8 mouse cellular contexts compared by ENCODE assay signal in the genomic region with DNA sequence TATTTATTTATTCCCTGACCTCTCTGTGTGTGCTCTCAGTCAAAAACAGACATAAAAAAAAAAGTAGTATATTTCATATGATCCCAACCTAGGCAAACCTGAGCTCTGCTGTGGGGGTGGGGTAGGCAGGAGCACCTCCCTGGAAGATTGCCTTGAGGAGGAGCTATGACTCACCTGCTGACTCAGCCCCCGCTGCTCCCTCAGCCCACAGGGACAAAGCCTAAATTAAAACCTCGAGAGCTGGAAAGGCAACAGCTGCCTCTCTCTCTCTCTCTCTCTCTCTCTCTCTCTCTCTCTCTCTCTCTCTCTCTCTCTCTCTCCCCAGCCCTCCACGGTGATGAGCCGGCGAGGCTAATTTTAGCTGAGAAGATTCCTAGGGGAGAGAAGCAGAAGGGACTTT. TPM values are rescaled to one million over a fixed set of nuclear protein-coding genes. Genes with fewer than 3 reads are reported as not detected.
DNase-seq lines count a peak whose midpoint lies in the region; ATAC-seq and TF ChIP-seq lines count a peak whose summit lies in the region.

No protein-coding gene starts in this region.

- peak; percentile 51 to 62 for DNase-seq in lung, adult 18-20 months
- DNase-seq in lung, postnatal 4 days = no peak
- peak; percentile 77 to 87 for DNase-seq in cerebellum, adult 2 months
- peak; percentile 64 to 70 for DNase-seq in heart, adult 9 months (ENCODE audit: low spot score in 2 of 2)
- peak; percentile 83 to 86 for DNase-seq in left cerebral cortex, postnatal 36 days (ENCODE audit: low spot score in 2 of 2)
- DNase-seq in retina, postnatal 1 day = no peak
- no peak for DNase-seq in embryo, embryonic 9.5 days (ENCODE audit: extremely low spot score)

- 3% methylated on average over 5 of the region's 5 CpGs for WGBS in cerebellum, adult 2 months
- WGBS in intestine, postnatal 0 days = 22% methylated on average over 5 of the region's 5 CpGs

- no peak overlapping the region for H3K9ac ChIP-seq in intestine, postnatal 0 days (ENCODE audit: low read depth, low read length)

- H3K27ac ChIP-seq in cerebellum, adult 2 months (ENCODE audit: insufficient read depth, low read length) = peak overlapping the region; percentile 53
- no peak overlapping the region for H3K27ac ChIP-seq in intestine, postnatal 0 days (ENCODE audit: low read depth, low read length)

- no peaks in the 10 kb centered on the region for H3K36me3 ChIP-seq in intestine, postnatal 0 days (ENCODE audit: control insufficient read depth, insufficient read depth)

- H3K4me2 ChIP-seq in intestine, postnatal 0 days (replicated peaks; ENCODE audit: low read depth) = no peak overlapping the region

- TF ChIP-seq CTCF in cerebellum, adult 2 months (IDR thresholded peaks at IDR 0.05; ENCODE audit: borderline replicate concordance, insufficient read depth, low read depth, low read length) = no peak
- no peak for TF ChIP-seq CTCF in intestine, postnatal 0 days (IDR thresholded peaks at IDR 0.05; ENCODE audit: low read depth)

- no peaks in the 10 kb centered on the region for H3K9me3 ChIP-seq in intestine, postnatal 0 days (ENCODE audit: control insufficient read depth)

- no peak for TF ChIP-seq POLR2A in cerebellum, adult 2 months (IDR thresholded peaks at IDR 0.05; ENCODE audit: borderline replicate concordance, insufficient read depth, low read length)

- no peak overlapping the region for H3K4me3 ChIP-seq in cerebellum, adult 2 months (replicated peaks; ENCODE audit: insufficient read depth, low read depth, low read length)
- H3K4me3 ChIP-seq in intestine, postnatal 0 days (ENCODE audit: low read depth, low read length) = no peak overlapping the region

- ATAC-seq in intestine, postnatal 0 days = no peak

- intact Hi-C loops in left cerebral cortex, postnatal 36 days (cut with DNase I) = loop anchor here (1.0 to 2.0 kb wide), 2 partner anchors 27 to 49 kb away; a partner anchor contains a TSS

- peaks cover 51% of the 10 kb centered on the region for H3K4me1 ChIP-seq in cerebellum, adult 2 months (ENCODE audit: control insufficient read depth, insufficient read depth, low read length)
- H3K4me1 ChIP-seq in intestine, postnatal 0 days (replicated peaks; ENCODE audit: control insufficient read depth, insufficient read depth, low read length) = no peaks in the 10 kb centered on the region

- H3K27me3 ChIP-seq in cerebellum, adult 2 months (ENCODE audit: control insufficient read depth, insufficient read depth, low read length) = no peaks in the 10 kb centered on the region
- H3K27me3 ChIP-seq in intestine, postnatal 0 days (replicated peaks; ENCODE audit: control insufficient read depth, insufficient read depth, low read length) = no peaks in the 10 kb centered on the region

RNA-seq across cellular contexts. Expression of a gene that starts 49.1 kb away (rescaled TPM):
- polyA plus RNA-seq in cerebellum, adult 2 months (2012; rRNA removed) = 55.4 and 55.7 TPM in 2 replicates
- total RNA-seq in left cerebral cortex, postnatal 36 days (2021) = 10 to 100 TPM; 43.6 to 49.5 TPM
- polyA plus RNA-seq in intestine, postnatal 0 days (2015; fragmentation: Nextera tagmentation; extraction: Ambion mirVana) = 4.7 and 5.2 TPM in 2 replicates

RNA-seq across cellular contexts. Expression of a gene that starts 50.6 kb away (rescaled TPM):
- 50.8 and 61.2 TPM in 2 replicates for polyA plus RNA-seq in cerebellum, adult 2 months (2012; rRNA removed)
- total RNA-seq in left cerebral cortex, postnatal 36 days (2021) = 10 to 100 TPM; 43.3 to 49.9 TPM
- polyA plus RNA-seq in intestine, postnatal 0 days (2015; fragmentation: Nextera tagmentation; extraction: Ambion mirVana) = 21.1 and 21.7 TPM in 2 replicates

RNA-seq across cellular contexts. Expression of a gene that starts 50.6 kb away (rescaled TPM):
- 15.4 and 16.2 TPM in 2 replicates for polyA plus RNA-seq in cerebellum, adult 2 months (2012; rRNA removed)
- 10 to 100 TPM; 14.3 to 21.4 TPM for total RNA-seq in left cerebral cortex, postnatal 36 days (2021)
- polyA plus RNA-seq in intestine, postnatal 0 days (2015; fragmentation: Nextera tagmentation; extraction: Ambion mirVana) = 10.4 and 13.9 TPM in 2 replicates

Comparison
In these comparisons a context has a peak if more than half of its experiments do, and no peak if none do; other contexts are left out.
1. DNase-seq: peak in lung, adult 18-20 months (2 of 2), cerebellum, adult 2 months (2 of 2), heart, adult 9 months (2 of 2) and left cerebral cortex, postnatal 36 days (2 of 2); none in lung, postnatal 4 days (0 of 2), retina, postnatal 1 day (single experiment) and embryo, embryonic 9.5 days (single experiment).